Mouse (Mus musculus): ENCODE data around the gene Epb42. TPM values are rescaled to one million over a fixed set of nuclear protein-coding genes. Genes with fewer than 3 reads are reported as not detected.

The Epb42 gene
- polyA plus RNA-seq (2015; fragmentation: Nextera tagmentation; extraction: Ambion mirVana), result 0.23 and 0.99 TPM in 2 replicates

DNA sequence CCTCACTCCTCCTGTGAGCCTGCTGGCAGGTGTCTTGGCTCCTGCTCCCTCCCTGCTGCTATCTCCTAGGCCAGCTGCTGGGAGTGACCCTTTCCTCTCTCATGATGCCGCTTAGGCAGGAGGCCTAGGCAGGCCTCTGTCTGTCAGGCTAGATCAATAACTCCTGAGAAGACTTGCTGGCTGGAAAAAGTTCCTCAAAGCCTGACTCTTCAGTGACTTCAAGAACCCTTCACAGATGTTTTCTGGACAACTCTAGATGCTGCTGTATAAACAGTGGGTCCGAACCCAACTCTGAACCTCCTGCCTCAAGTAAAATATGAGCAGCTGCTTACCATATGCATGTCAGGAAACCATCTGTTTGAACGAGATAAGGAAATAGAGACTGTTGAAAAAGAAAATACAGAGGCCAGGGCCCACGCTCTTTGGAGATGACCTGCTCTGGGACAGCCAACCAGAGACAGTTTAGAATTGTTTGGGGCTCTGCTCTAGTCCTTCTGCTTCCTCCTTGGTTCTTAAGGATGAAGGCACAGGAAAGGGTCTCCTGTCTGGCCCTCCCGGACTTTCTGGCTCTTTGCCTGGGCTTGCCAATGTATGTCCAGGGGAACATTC lies at the start of gene Epb42:
TSS of gene Epb42 (minus strand) at position 340 of the 609 bp plus-strand sequence.

DNA sequence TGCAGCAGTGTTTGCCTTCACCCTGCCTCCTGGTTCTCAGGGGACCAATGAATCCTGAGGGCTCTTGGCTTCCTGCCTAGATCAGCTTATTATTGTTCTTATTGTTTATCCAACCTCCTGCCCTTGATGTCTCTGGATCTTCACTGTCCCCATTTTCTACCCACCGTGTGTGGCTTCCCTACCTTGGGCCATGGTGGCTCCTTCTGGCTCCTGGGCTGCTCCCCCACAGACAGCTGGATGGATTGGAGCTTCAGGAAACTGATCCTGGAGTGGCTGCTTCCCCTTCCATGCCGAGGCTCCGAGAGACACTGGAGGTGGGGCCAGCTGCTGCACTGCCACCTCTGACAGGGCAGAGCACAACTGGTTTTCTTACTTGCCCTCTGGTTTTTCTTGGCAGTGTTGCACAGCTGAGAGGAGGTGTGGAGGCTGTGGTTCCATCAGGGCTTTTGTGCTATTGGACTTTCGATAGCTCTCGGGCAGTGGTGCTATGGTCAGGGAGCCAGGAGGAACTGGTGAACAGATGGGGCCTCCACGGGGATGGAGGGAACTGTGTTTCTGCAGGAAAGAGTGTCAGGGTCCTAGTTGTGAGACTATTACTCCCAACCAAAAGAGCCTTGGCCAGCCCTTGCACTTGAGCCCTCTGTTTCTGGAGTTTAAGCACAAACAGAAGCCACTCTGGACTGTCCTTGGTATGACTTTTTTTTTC lies 48.8 kb upstream of the Epb42 start, which contains the start of gene Tgm5:
TSS of gene Tgm5 (minus strand) at position 362 of the 706 bp plus-strand sequence.

DNA sequence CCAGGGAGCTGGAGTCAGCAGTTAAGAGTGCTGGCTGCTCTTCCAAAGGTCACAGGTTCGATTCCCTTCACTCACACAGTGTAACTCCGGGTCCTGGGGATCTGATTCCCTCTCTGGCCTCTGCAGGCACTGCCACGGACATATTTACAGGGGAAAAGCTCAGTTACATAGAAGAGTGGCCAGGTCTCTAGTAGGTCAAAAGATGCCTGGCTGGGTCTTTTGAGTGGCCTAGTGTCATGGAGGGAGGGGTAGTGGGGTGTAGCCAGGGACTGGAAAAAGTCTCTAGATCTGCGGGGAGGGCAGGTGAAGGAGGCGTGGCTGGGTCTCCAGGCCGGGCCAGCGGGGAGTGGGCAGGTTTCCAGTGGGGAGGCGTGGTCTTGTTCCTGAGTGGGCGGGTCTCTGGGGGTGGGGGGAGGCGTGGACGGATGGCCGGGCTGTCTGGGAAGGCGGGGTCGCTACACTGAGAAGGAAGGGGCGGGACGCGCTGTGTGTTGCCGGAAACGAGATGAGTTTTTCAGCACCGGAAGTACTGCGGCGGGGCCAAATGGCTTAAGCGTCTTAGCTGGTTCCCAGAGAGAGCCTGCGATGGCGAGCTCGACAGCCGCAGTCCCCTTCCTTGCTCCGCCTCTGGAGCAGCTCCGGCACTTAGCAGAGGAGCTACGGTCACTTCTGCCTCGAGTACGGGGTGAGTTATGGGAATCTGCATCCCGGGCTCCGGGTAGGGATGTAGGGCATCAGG lies 28.8 kb downstream of the Epb42 start, which contains the start of gene Ccndbp1:
TSS of gene Ccndbp1 (plus strand) at position 479 of the 739 bp plus-strand sequence.

DNA sequence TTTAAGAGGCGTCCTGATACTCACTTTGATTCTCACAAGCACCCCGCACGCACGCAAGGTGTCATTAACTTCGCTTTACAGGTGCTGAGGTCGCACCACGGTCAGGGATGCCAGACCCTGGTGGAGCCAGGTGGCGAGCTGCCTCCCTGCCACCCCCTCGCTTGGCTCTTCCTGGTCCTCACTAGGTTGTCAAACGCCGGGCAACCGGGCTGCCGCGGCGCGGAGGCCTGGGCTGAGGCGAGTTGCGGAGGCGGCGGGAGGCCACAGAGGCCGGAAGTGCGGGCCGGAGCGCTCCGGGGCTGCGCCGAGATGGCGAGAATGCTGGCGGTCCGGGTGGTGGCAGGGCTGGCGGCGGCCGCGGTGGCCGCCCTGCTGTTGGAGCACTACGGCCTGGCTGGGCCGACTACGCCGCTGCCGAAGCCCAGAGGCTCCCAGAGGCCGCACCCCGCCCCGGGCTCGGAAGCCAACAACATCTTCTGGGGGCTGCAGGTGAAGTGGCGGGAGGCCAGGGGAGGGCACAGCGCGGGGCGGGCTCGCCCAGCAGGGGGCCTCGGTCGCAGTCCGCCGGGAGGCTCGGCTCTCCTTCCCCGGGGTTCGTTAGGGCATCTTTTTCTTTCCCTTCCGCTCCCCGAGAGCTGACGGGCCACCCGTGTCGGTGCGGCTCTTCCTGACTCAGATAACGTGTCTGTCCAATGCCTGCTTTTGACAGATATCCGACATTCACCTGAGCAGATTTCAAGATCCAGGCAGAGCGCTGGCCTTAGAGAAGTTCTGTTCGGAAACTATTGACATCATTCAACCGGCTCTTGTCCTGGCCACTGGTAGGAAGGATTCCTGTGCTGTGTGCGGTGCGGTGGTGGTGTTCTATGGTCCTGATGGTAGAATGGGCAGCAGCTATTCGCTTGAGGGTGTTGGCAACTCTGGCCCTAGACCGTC lies 59.6 kb downstream of the Epb42 start, which contains the start of gene Tmem62:
TSS of gene Tmem62 (plus strand) at position 28 of the 936 bp plus-strand sequence.

DNA sequence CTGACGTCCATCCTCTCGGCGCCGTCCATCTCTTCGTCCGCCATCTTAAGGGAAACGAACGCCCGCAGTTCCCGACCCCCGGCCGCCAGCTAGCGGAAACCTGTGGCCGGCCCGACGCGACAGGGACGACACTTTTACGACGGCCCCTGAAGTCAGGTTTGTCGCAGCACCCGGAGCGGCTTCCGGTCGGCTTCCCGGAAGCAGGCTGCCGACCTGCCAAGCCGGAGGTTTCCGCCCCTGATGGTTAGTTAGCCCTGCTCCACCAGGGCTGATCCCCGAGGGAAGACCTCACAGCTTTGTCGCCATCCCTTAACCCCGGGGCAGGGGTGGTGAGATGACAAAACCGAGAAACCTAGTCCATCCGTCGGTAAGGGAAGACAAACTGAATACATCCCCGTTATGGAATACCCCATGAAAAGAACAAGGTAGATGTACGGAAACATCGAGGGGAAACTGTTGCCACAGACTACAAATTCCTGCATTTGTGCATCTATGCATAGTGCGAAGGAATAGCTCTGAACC lies 66.3 kb downstream of the Epb42 start, which contains the start of gene Ubr1:
TSS of gene Ubr1 (minus strand) at position 157 of the 522 bp plus-strand sequence.

Small RNA genes lying within 50 kb of the gene (microRNA-seq; reads per million reads assigned to microRNA genes)
- not detected for gene Gm44325

Other genes starting within 250 kb of the Epb42 start
- 2.3 and 2.5 TPM in 2 replicates for gene Cdan1, start 186.9 kb downstream of the Epb42 start, polyA plus RNA-seq (2015; fragmentation: Nextera tagmentation; extraction: Ambion mirVana)
- 1.5 and 1.7 TPM in 2 replicates for gene Ttbk2, start 186.5 kb downstream of the Epb42 start, polyA plus RNA-seq (2015; fragmentation: Nextera tagmentation; extraction: Ambion mirVana)
- 9.0 and 10.4 TPM in 2 replicates for gene Ubr1, start 66.4 kb downstream of the Epb42 start, polyA plus RNA-seq (2015; fragmentation: Nextera tagmentation; extraction: Ambion mirVana)
- gene Tmem62, start 60.1 kb downstream of the Epb42 start, polyA plus RNA-seq (2015; fragmentation: Nextera tagmentation; extraction: Ambion mirVana), result 1.5 and 3.2 TPM in 2 replicates
- gene Ccndbp1, start 28.7 kb downstream of the Epb42 start, polyA plus RNA-seq (2015; fragmentation: Nextera tagmentation; extraction: Ambion mirVana), result 29.1 and 33.2 TPM in 2 replicates
- 0.13 TPM in 1 of 2 replicates, not detected in the other for gene Tgm5, start 48.8 kb upstream of the Epb42 start, polyA plus RNA-seq (2015; fragmentation: Nextera tagmentation; extraction: Ambion mirVana)
- not detected in 2 replicates for gene Tgm7, start 72.7 kb upstream of the Epb42 start, polyA plus RNA-seq (2015; fragmentation: Nextera tagmentation; extraction: Ambion mirVana)
- 8.5 and 10.5 TPM in 2 replicates for gene Adal, start 103.4 kb upstream of the Epb42 start, polyA plus RNA-seq (2015; fragmentation: Nextera tagmentation; extraction: Ambion mirVana)
- 11.3 and 12.6 TPM in 2 replicates for gene Lcmt2, start 103.6 kb upstream of the Epb42 start, polyA plus RNA-seq (2015; fragmentation: Nextera tagmentation; extraction: Ambion mirVana)
- gene Tubgcp4, start 133.6 kb upstream of the Epb42 start, polyA plus RNA-seq (2015; fragmentation: Nextera tagmentation; extraction: Ambion mirVana), result 17.4 and 19.6 TPM in 2 replicates
- gene Zscan29, start 134.1 kb upstream of the Epb42 start, polyA plus RNA-seq (2015; fragmentation: Nextera tagmentation; extraction: Ambion mirVana), result 4.8 TPM in 2 replicates
- 15.2 and 16.1 TPM in 2 replicates for gene Trp53bp1, start 234.3 kb upstream of the Epb42 start, polyA plus RNA-seq (2015; fragmentation: Nextera tagmentation; extraction: Ambion mirVana)